Mouse (Mus musculus) lung, embryonic 16.5 days (tissue): ENCODE data around the gene Gm3776. TPM values are rescaled to one million over a fixed set of nuclear protein-coding genes. Genes with fewer than 3 reads are reported as not detected.

ENCODE experiments used
- ATAC-seq: fragments of 200-750 bp; cut with Nextera tagmentation; 2 replicates; pipeline ENCODE4 v1.8.0; 2017; ENCODE audit warnings: low read depth, mild to moderate bottlenecking, moderate library complexity
- H3K27ac ChIP-seq: fragments of 300-500 bp; sonication (generic); 2 replicates; pipeline ENCODE4 v1.5.1; 2014; ENCODE audit warnings: mild to moderate bottlenecking, control low read depth, low read length
- H3K27me3 ChIP-seq: fragments of 300-500 bp; sonication (generic); 2 replicates; pipeline ENCODE4 v1.6.1; 2014; ENCODE audit warnings: low read depth, low read length, mixed read lengths; ENCODE audit not compliant: control insufficient read depth, insufficient read depth
- H3K36me3 ChIP-seq: fragments of 300-500 bp; sonication (generic); 2 replicates; pipeline ENCODE4 v1.6.1; 2014; ENCODE audit warnings: low read length; ENCODE audit not compliant: control insufficient read depth, insufficient read depth
- H3K4me1 ChIP-seq: fragments of 300-500 bp; sonication (generic); replicated peaks from 2 replicates; pipeline ENCODE4 v1.6.1; 2014; ENCODE audit warnings: low read length, mixed read lengths; ENCODE audit not compliant: control insufficient read depth, insufficient read depth
- H3K4me2 ChIP-seq: fragments of 300-500 bp; sonication (generic); 2 replicates; pipeline ENCODE4 v1.6.1; 2014; ENCODE audit warnings: low read depth, low read length, control low read depth
- H3K4me3 ChIP-seq: fragments of 300-500 bp; sonication (generic); 2 replicates; pipeline ENCODE4 v1.5.1; 2014; ENCODE audit warnings: mild to moderate bottlenecking, low read length, control low read depth
- H3K9ac ChIP-seq: fragments of 300-500 bp; sonication (generic); 2 replicates; pipeline ENCODE4 v1.6.1; 2014; ENCODE audit warnings: low read length, control low read depth
- H3K9me3 ChIP-seq: fragments of 300-500 bp; sonication (generic); 2 replicates; pipeline ENCODE4 v1.6.1; 2016; ENCODE audit warnings: low read length; ENCODE audit not compliant: control insufficient read depth
- WGBS: fragments of 180-500 bp; shearing (Covaris S2); extraction: QIAGEN DNeasy Blood & Tissue Kit; methylation state at CpG from one replicate; pipeline ENCODE4 v1.1.7; 2014; 5-methylcytosine and 5-hydroxymethylcytosine counted together
- polyA plus RNA-seq: library from polyadenylated mRNA; unstranded; fragments of >200 nt; fragmentation: Nextera tagmentation; extraction: Ambion mirVana; gene quantifications from 2 replicates; pipeline ENCODE4 v1.2.1, GENCODE M21; 2015

Gm3776 gene
- polyA plus RNA-seq, 1 experiment from 2014 or later: not detected

DNA sequence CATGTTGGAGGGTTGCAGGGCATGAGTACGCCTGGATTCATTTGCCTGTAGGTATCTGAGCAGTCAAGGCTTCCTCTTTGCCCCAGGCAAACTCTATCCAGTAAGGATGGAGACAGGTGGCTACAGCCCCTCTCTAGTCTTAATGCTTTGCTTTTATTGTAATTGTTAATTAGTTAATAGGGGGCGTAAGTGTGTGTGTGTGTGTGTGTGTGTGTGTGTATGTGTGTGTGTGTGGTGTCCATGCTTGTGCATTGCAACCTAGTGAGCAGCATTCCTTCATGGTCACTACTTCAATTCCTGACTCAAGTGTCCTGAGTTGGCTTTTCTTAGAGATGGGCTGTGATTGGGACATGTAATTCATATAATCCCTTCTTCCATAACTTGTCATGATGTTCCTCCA, 57.8 kb downstream of the Gm3776 start, which contains the start of gene Omt2a:
Gene Omt2a (minus strand): TSS at position 101 of the 400 bp plus-strand sequence.
- Histone ChIP-seq H3K9ac (no peak within 1 kb of the TSS), H3K36me3 (no peaks in the 10 kb centered on the region), H3K27ac (no peak within 1 kb of the TSS), H3K4me3 (no peak within 1 kb of the TSS), H3K4me1 (no peaks in the 10 kb centered on the region), H3K27me3 (no peaks in the 10 kb centered on the region), H3K4me2 (no peak within 1 kb of the TSS), H3K9me3 (no peaks in the 10 kb centered on the region)
- WGBS: 74% methylated on average over 2 of the region's 2 CpGs
- ATAC-seq: no peak

Other genes with a start within 250 kb of the Gm3776 start
- 0.39 and 0.41 TPM in 2 replicates for gene Gcm1, start 205.2 kb upstream of the Gm3776 start, polyA plus RNA-seq
- 38.6 and 42.9 TPM in 2 replicates for gene Fbxo9, start 148.1 kb upstream of the Gm3776 start, polyA plus RNA-seq
- 18.7 and 21.2 TPM in 2 replicates for gene Ick, start 147.9 kb upstream of the Gm3776 start, polyA plus RNA-seq
- 87.5 and 105 TPM in 2 replicates for gene Gsta4, start 74.4 kb upstream of the Gm3776 start, polyA plus RNA-seq
- gene Gsta1, start 26.5 kb upstream of the Gm3776 start, polyA plus RNA-seq: not detected in 2 replicates
- not detected in 2 replicates for gene Gm10639, start 32.8 kb downstream of the Gm3776 start, polyA plus RNA-seq
- gene Omt2a, start 57.7 kb downstream of the Gm3776 start, polyA plus RNA-seq: not detected in 2 replicates
- gene Omt2b, start 70.5 kb downstream of the Gm3776 start, polyA plus RNA-seq: not detected in 2 replicates
- gene Gsta2, start 98.7 kb downstream of the Gm3776 start, polyA plus RNA-seq: 0.33 TPM in 1 of 2 replicates, not detected in the other
- gene Dppa5a, start 111.0 kb downstream of the Gm3776 start, polyA plus RNA-seq: 0.44 TPM in 1 of 2 replicates, not detected in the other
- 2.8 and 3.1 TPM in 2 replicates for gene Ooep, start 121.6 kb downstream of the Gm3776 start, polyA plus RNA-seq
- gene Ddx43, start 138.6 kb downstream of the Gm3776 start, polyA plus RNA-seq: 0.11 and 0.13 TPM in 2 replicates
- gene Cgas, start 186.1 kb downstream of the Gm3776 start, polyA plus RNA-seq: 1.9 and 2.7 TPM in 2 replicates
- gene Mto1, start 191.1 kb downstream of the Gm3776 start, polyA plus RNA-seq: 22.5 and 22.8 TPM in 2 replicates
- gene Gm17324, start 191.7 kb downstream of the Gm3776 start, polyA plus RNA-seq: 1.0 and 1.3 TPM in 2 replicates
- 4,476 and 4,740 TPM in 2 replicates for gene Eef1a1, start 232.0 kb downstream of the Gm3776 start, polyA plus RNA-seq